Mouse (Mus musculus): Measurements from ENCODE around the gene Gpr88.

DNA sequence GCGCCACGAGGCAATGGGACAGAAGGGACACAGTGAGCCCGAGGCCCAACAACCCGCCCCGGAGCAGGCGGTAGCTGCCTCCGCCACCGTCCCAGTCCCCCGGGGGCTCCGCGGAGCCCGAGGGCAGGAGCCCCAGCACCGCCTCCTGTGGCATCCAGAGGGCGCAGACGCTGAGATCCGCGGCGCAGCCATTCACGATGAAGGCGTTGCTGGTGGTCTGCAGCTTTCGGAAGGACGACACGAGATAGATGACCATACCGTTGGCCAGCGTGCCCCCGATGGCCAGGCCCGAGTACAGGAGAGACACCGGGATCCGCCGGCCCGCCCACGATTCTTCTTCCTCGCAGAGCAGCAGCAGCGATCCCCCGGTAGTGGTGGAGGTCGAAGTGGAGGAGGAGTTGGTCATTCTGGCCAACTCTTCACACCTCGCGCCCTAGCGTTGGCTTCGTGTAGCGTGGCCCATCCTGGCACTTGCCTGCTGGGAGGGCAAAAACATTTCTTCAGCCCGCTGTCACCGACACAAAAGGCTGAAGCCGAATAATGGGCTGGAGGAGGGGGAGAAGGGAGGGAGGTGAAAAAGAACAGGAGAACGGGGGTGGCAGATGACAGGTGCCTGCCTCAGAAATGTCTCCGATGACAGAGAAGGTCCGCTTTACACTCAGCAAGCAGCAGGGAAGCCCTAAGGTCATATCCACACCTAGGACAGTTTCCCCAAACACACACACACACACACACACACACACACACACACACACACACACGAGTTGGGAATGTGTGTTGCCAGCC is 855 bp downstream of the Gpr88 start:
- TF ChIP-seq MAX (IDR thresholded peaks at IDR 0.05; ENCODE audit: low read depth) (no peak), POLR2A (IDR thresholded peaks at IDR 0.05; ENCODE audit: insufficient read length, low read depth) (no peak), USF1 (IDR thresholded peaks at IDR 0.05; ENCODE audit: low read depth) (no peak), E2F4 (IDR thresholded peaks at IDR 0.05; ENCODE audit: insufficient read depth) (no peak), TCF12 (IDR thresholded peaks at IDR 0.05; ENCODE audit: insufficient read depth, poor library complexity, severe bottlenecking) (no peak), POLR2AphosphoS2 (IDR thresholded peaks at IDR 0.05; ENCODE audit: insufficient read length, low read depth) (no peak), MYOD1 (IDR thresholded peaks at IDR 0.05; ENCODE audit: control insufficient read depth in 1 of 3, insufficient read length in 2 of 3, low read depth in 2 of 3) (no peak), CEBPB (IDR thresholded peaks at IDR 0.05; ENCODE audit: insufficient read depth, poor library complexity, severe bottlenecking) (no peak)
